Mouse (Mus musculus): ENCODE data around the gene Cfap157. TPM values are rescaled to one million over a fixed set of nuclear protein-coding genes. Genes with fewer than 3 reads are reported as not detected.

The Cfap157 gene
- polyA plus RNA-seq, 1 experiment from 2014 or later, result 0.30 TPM

Other genes starting within 250 kb of the Cfap157 start
- gene Fam102a, start 249.1 kb downstream of the Cfap157 start, polyA plus RNA-seq (2014; fragmentation: Nextera tagmentation; extraction: Ambion mirVana), result 4.4 and 5.2 TPM in 2 replicates
- 143 and 152 TPM in 2 replicates for gene Dpm2, start 213.6 kb downstream of the Cfap157 start, polyA plus RNA-seq (2014; fragmentation: Nextera tagmentation; extraction: Ambion mirVana)
- 4.7 TPM in 2 replicates for gene Pip5kl1, start 209.6 kb downstream of the Cfap157 start, polyA plus RNA-seq (2014; fragmentation: Nextera tagmentation; extraction: Ambion mirVana)
- gene 9430097D07Rik, start 208.7 kb downstream of the Cfap157 start, polyA plus RNA-seq (2014; fragmentation: Nextera tagmentation; extraction: Ambion mirVana), result 0.30 and 0.61 TPM in 2 replicates
- gene St6galnac4, start 197.3 kb downstream of the Cfap157 start, polyA plus RNA-seq (2014; fragmentation: Nextera tagmentation; extraction: Ambion mirVana), result 18.7 and 21.4 TPM in 2 replicates
- gene St6galnac6, start 184.7 kb downstream of the Cfap157 start, polyA plus RNA-seq (2014; fragmentation: Nextera tagmentation; extraction: Ambion mirVana), result 4.7 and 5.7 TPM in 2 replicates
- 60.3 and 65.9 TPM in 2 replicates for gene Ak1, start 162.7 kb downstream of the Cfap157 start, polyA plus RNA-seq (2014; fragmentation: Nextera tagmentation; extraction: Ambion mirVana)
- gene Eng, start 137.8 kb downstream of the Cfap157 start, polyA plus RNA-seq (2014; fragmentation: Nextera tagmentation; extraction: Ambion mirVana), result 15.0 and 23.1 TPM in 2 replicates
- 10.9 and 14.3 TPM in 2 replicates for gene Fpgs, start 80.3 kb downstream of the Cfap157 start, polyA plus RNA-seq (2014; fragmentation: Nextera tagmentation; extraction: Ambion mirVana)
- gene Cdk9, start 71.4 kb downstream of the Cfap157 start, polyA plus RNA-seq (2014; fragmentation: Nextera tagmentation; extraction: Ambion mirVana), result 72.9 and 75.1 TPM in 2 replicates
- gene Sh2d3c, start 63.4 kb downstream of the Cfap157 start, polyA plus RNA-seq (2014; fragmentation: Nextera tagmentation; extraction: Ambion mirVana), result 25.8 and 37.4 TPM in 2 replicates
- gene 6330409D20Rik, start 43.4 kb downstream of the Cfap157 start, polyA plus RNA-seq (2014; fragmentation: Nextera tagmentation; extraction: Ambion mirVana), result 3.2 and 3.4 TPM in 2 replicates
- gene Tor2a, start 27.2 kb downstream of the Cfap157 start, polyA plus RNA-seq (2014; fragmentation: Nextera tagmentation; extraction: Ambion mirVana), result 67.9 and 71.2 TPM in 2 replicates
- gene Ttc16, start 8.8 kb downstream of the Cfap157 start, polyA plus RNA-seq (2014; fragmentation: Nextera tagmentation; extraction: Ambion mirVana), result 0.27 and 0.80 TPM in 2 replicates
- 4.7 and 5.1 TPM in 2 replicates for gene Ptrh1, start 8.6 kb downstream of the Cfap157 start, polyA plus RNA-seq (2014; fragmentation: Nextera tagmentation; extraction: Ambion mirVana)
- 127 and 174 TPM in 2 replicates for gene Stxbp1, start 62.8 kb upstream of the Cfap157 start, polyA plus RNA-seq (2014; fragmentation: Nextera tagmentation; extraction: Ambion mirVana)
- gene Fam129b, start 91.7 kb upstream of the Cfap157 start, polyA plus RNA-seq (2014; fragmentation: Nextera tagmentation; extraction: Ambion mirVana), result 13.8 and 17.7 TPM in 2 replicates
- 94.3 and 128 TPM in 2 replicates for gene Rpl12, start 177.1 kb upstream of the Cfap157 start, polyA plus RNA-seq (2014; fragmentation: Nextera tagmentation; extraction: Ambion mirVana)
- gene Lrsam1, start 177.2 kb upstream of the Cfap157 start, polyA plus RNA-seq (2014; fragmentation: Nextera tagmentation; extraction: Ambion mirVana), result 13.6 and 15.7 TPM in 2 replicates
- 11.2 TPM in 2 replicates for gene Slc2a8, start 197.7 kb upstream of the Cfap157 start, polyA plus RNA-seq (2014; fragmentation: Nextera tagmentation; extraction: Ambion mirVana)

Data from forebrain, embryonic 14.5 days (tissue).